Mouse (Mus musculus): ENCODE measurements around the gene Tgfb1i1.
A peak's percentile ranks its signal among the peaks of the same experiment; 100 is the strongest.

Tgfb1i1 gene

DNA sequence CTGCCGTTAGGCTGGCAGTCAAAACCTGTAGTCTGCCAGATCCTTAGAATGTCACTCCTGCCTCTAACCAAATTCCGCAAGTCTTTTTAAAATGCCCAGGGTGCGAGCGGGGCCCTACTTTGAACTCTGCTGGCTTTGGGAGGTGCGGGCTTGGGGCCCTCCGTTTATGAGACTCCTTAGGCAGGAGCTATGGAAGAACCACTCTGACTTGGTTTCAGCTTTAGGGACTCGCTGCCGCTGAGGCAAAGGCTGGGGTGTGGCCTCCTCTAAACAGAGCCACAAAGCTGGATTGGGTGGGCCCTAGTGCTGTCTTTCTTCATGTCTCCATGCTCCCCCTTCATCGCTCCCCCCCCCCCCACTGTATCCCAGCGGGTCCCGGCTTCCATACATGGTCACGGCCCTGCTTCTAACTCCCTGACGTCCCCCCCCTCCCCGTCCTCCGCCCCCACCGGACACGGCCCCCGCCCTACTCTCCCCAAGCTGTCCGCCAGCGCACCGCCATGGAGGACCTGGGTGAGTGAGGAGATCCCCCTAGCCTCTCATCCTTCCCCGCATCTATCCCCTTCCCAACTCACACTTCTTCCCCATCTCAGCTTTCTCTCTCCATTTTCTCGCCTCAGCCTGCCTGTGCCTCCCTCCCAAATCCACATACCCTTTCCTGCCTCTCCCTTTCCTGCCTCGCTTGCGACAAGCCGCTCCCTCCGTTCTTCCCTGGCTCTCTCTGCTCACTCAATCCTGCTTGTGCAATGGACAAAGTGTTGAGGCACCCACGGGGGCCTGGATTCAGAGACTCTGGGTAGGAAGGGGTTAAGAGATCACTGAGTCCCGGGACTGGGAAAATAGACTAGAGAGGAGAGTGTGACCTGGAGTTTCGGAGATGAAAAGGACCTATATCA, at the start of gene Tgfb1i1:
Tgfb1i1 (plus strand) TSS at position 317 of the 896 bp plus-strand sequence.
- DNase-seq (ENCODE audit: low spot score in 2 of 2) = peak; percentile 44 to 61

- DNase-seq (ENCODE audit: low spot score in 2 of 2) = no peak
Observed at GRCm38 (mm10) chr7:128201607-128202006, 45.0 kb upstream of the Tgfb1i1 start.

- DNase-seq (ENCODE audit: low spot score in 2 of 2) = no peak
Observed at GRCm38 (mm10) chr7:128203071-128203470, 43.5 kb upstream of the Tgfb1i1 start.

DNA sequence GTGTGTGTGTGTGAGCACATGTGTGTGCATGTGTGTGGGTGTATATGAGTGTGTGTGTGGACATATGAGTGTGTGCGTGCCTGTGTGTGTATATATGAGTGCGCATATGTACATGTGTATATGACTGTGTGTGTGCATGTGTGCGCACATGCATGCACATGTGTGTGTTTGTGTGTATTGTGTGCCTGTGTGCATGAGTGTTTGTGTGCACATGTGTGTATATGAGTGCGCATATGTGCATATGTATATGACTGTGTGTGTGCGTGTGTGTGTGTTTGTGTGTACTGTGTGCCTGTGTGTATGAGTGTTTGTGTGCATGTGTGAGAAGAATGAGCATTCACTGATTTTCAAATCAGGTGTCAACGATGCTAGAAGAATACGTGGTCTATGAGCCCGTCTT, 42.4 kb upstream of the Tgfb1i1 start:
- no peak for DNase-seq (ENCODE audit: low spot score in 2 of 2)

GRCm38 (mm10) chr7:128205695-128206094, 40.9 kb upstream of the Tgfb1i1 start:
- DNase-seq (ENCODE audit: low spot score in 2 of 2) = no peak

GRCm38 (mm10) chr7:128206152-128206551, 40.5 kb upstream of the Tgfb1i1 start, which contains the start of gene Cox6a2:
Cox6a2 (minus strand) TSS chr7:128206387.
- no peak for DNase-seq (ENCODE audit: low spot score in 2 of 2)

GRCm38 (mm10) chr7:128208187-128208586, 38.4 kb upstream of the Tgfb1i1 start:
- DNase-seq (ENCODE audit: low spot score in 2 of 2) = peak in 1 of 2 experiments; percentile 52

DNA sequence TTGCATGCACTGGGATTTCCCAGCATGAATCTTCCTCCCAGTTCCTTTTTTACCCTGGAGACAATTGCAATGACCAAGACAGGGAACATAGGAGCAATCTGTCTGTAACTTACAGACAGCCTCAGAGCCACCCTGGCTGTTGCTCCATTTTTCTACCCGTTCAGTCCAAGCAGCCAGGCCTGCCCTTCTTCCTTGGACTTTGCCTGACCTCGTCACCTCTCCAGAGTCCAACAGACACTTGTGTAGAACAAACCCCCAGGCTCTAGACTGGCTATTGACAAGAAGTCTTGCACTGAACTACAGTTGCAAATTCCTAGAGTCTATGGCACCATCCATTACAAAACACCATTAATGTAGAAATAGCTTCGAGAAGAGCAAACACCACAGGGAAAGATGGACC, 36.8 kb upstream of the Tgfb1i1 start:
- DNase-seq (ENCODE audit: low spot score in 2 of 2) = no peak

- no peak for DNase-seq (ENCODE audit: low spot score in 2 of 2)
Observed at GRCm38 (mm10) chr7:128219952-128220351, 26.7 kb upstream of the Tgfb1i1 start.

- DNase-seq (ENCODE audit: low spot score in 2 of 2) = no peak
Observed at GRCm38 (mm10) chr7:128220936-128221335, 25.7 kb upstream of the Tgfb1i1 start.

DNA sequence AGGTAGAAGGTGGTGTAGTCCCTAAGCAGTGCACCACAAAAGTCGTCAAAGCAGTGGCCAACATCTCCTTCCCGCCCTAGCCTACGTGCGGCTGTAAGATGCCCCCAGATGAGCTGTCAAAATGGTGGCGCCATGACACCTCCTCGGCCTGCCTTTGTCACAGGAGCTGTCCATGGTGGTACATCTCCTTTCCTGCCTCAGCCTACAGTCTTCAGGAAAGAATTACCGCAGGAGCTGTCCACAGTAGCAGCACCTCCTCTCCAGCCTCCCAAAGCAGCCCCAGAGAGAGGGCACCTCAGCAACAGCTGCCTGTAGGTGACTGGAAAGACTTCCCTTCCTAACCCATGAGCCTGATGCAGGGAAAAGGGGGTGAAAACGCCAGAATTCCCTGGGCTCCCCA, 14.9 kb upstream of the Tgfb1i1 start:
- DNase-seq (ENCODE audit: low spot score in 2 of 2) = no peak

GRCm38 (mm10) chr7:128234796-128235195, 11.8 kb upstream of the Tgfb1i1 start:
- no peak for DNase-seq (ENCODE audit: low spot score in 2 of 2)

GRCm38 (mm10) chr7:128235481-128235880, 11.1 kb upstream of the Tgfb1i1 start:
- no peak for DNase-seq (ENCODE audit: low spot score in 2 of 2)

GRCm38 (mm10) chr7:128236426-128236825, 10.2 kb upstream of the Tgfb1i1 start:
- DNase-seq (ENCODE audit: low spot score in 2 of 2) = no peak

GRCm38 (mm10) chr7:128236856-128237592, 9.6 kb upstream of the Tgfb1i1 start, which contains the start of gene Armc5:
Armc5 (plus strand) TSS chr7:128237342.
- peak; percentile 75 to 80 for DNase-seq (ENCODE audit: low spot score in 2 of 2)

- DNase-seq (ENCODE audit: low spot score in 2 of 2) = no peak
Observed at GRCm38 (mm10) chr7:128237593-128237926, 9.1 kb upstream of the Tgfb1i1 start.

DNA sequence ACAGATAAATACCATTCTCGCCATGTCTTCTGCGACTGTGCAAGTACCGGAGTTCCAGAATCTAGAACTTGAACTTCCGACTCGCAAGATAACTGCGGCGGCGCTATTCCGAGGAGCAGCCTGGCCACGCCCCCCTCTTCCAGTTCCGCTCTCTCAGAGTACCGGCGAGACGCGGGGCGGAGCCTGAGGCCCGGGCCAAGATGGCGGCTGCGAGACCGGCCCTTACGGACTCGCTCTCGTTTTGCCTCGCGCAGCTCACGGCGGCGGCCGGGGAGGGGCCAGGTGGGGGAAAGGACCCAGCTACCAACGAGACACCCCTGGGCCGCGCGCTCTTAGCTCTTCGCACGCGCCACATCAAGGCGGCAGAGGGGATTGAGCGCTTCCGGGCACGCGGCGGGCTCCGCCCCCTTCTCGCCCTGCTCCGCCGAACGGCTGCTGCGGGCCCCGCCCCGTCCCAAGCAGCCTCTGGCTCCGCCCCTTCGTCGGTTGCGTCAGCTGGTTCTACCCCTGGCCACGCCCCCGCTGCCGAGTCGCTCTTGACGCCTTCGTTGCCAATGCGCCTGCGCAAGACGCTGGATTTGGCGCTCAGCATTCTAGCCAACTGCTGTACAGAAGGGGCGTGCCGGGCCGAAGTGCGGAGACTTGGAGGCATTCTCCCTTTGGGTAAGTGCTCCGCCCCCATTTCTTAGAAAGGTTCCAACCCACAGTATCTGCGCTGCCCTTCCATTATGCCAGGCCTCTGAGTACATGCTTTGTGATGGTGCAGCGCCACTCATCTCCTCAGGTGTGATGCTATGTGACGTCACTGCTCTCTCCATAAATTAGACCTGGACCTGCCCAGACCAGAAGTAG, 8.5 kb upstream of the Tgfb1i1 start, which contains the start of gene 9130023H24Rik:
9130023H24Rik (minus strand) TSS at position 105 of the 852 bp plus-strand sequence.
- DNase-seq (ENCODE audit: low spot score in 2 of 2) = peak; percentile 98 to 100

DNA sequence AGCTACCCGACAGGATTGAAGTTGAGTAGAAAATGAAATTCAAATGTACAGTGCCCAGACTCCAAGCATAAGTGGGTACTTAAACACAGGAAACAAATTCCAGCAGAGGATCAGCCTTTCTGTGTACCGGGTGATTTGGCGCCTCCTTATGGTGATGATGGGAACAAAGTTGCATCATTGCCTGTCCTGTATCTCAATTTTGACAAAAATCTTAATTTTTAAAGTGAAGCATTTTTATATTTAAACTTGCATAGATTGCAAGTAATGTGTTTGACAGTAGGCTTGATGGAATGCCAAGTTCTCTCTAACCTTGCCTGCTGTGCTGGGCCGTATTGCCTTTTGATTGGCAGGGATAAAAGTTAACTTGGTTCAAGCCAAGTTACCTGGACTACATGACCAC, 7.6 kb upstream of the Tgfb1i1 start:
- DNase-seq (ENCODE audit: low spot score in 2 of 2) = no peak

GRCm38 (mm10) chr7:128240131-128240784, 6.4 kb upstream of the Tgfb1i1 start:
- DNase-seq (ENCODE audit: low spot score in 2 of 2) = no peak

GRCm38 (mm10) chr7:128242331-128242730, 4.3 kb upstream of the Tgfb1i1 start:
- DNase-seq (ENCODE audit: low spot score in 2 of 2) = no peak

DNA sequence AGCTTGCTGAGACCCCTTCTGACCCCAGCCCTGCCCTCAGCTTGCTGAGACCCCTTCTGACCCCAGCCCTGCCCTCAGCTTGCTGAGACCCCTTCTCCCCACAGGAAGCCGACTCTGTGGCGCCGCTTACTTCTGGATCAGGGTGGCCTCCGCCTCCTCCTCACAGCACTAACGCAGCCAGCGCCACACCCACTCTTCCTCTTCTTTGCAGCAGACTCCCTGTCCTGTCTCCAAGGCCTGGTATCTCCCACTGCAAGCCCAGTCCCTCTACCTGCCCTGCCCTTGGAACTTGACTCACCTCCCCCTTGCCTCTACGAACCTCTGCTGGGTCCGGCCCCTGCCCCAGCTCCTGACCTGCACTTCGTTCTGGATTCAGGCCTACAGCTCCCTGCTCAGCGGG, 2.7 kb upstream of the Tgfb1i1 start:
- no peak for DNase-seq (ENCODE audit: low spot score in 2 of 2)

All from frontal cortex, postnatal 10 days (tissue).